Comparison of ENCODE assay signal across 23 mouse cellular contexts in genomic region chr2:9970178-9970577, GRCm38 (mm10).
DNase-seq lines count a peak whose midpoint lies in the region; ATAC-seq and TF ChIP-seq lines count a peak whose summit lies in the region.
"Had no signal": no experiment of that assay in that cellular context is flagged by ENCODE, and none has a peak within 500 bp of the region (broad histone marks: within the 10 kb centered on the region; RNA-seq: fewer than 3 reads in every experiment).

No protein-coding gene starts in this region.

- no peak overlapping the region for H3K9ac ChIP-seq in lung, embryonic 14.5 days
- no peak overlapping the region for H3K9ac ChIP-seq in heart, embryonic 12.5 days
- H3K9ac ChIP-seq: hindbrain, embryonic 14.5 days; midbrain, embryonic 12.5 days; neural tube, embryonic 12.5 days had no signal

- TF ChIP-seq CTCF in lung, embryonic 14.5 days (IDR thresholded peaks at IDR 0.05; ENCODE audit: low read depth) = no peak
- TF ChIP-seq CTCF in lung, adult 2 months (IDR thresholded peaks at IDR 0.05; ENCODE audit: insufficient read depth, low read length) = no peak

- no peak for DNase-seq in lung, embryonic 14.5 days
- DNase-seq in lung, adult 2 months = no peak
- DNase-seq in heart, postnatal 4 days = peak; percentile 38
- DNase-seq in layer of hippocampus, adult 9-10 months (ENCODE audit: low spot score) = no peak
- no peak for DNase-seq in cerebellum, postnatal 14 days
- DNase-seq: adrenal gland, postnatal 36 days; cerebellum, adult 11-12 months; kidney, adult 9 months; kidney, postnatal 36 days; lung, postnatal 10 days had no signal

- ATAC-seq in lung, embryonic 14.5 days (ENCODE audit: insufficient read depth) = 0 out of 2 replicates have a peak, but pooled peaks have one; percentile 47
- peak; percentile 54 for ATAC-seq in granulocyte monocyte progenitor cell, adult 5-6 weeks (replicated peaks; ENCODE audit: poor library complexity, severe bottlenecking)
- 0 out of 2 replicates have a peak, but pooled peaks have one; percentile 54 for ATAC-seq in heart, embryonic 12.5 days (ENCODE audit: insufficient number of reproducible peaks, low FRiP score)
- no peak for ATAC-seq in erythroid progenitor cell, adult 5-6 weeks (replicated peaks; ENCODE audit: low FRiP score, poor library complexity, severe bottlenecking)
- ATAC-seq: activated CD4-positive, CD25-positive, alpha-beta regulatory T cell, adult 4 months; CD4-positive, CD25-positive, alpha-beta regulatory T cell, adult 4 months; forebrain, embryonic 16.5 days had no signal

- H3K4me3 ChIP-seq in lung, embryonic 14.5 days (ENCODE audit: low read depth, low read length) = no peak overlapping the region
- no peak overlapping the region for H3K4me3 ChIP-seq in lung, adult 2 months (replicated peaks; ENCODE audit: extremely low read depth, low read depth, low read length)
- no peak overlapping the region for H3K4me3 ChIP-seq in heart, embryonic 12.5 days
- H3K4me3 ChIP-seq: erythroblast, embryonic 14.5 days; limb, embryonic 10.5 days; midbrain, embryonic 12.5 days; neural tube, embryonic 12.5 days had no signal

- H3K27me3 ChIP-seq in lung, embryonic 14.5 days (ENCODE audit: insufficient read depth, low read length) = no peaks in the 10 kb centered on the region
- H3K27me3 ChIP-seq in heart, embryonic 12.5 days (replicated peaks) = no peaks in the 10 kb centered on the region
- H3K27me3 ChIP-seq: midbrain, embryonic 12.5 days; neural tube, embryonic 12.5 days had no signal

- no peak overlapping the region for H3K27ac ChIP-seq in lung, embryonic 14.5 days (ENCODE audit: low read depth)
- peak overlapping the region; percentile 53; the same call in 1 of the 2 replicates for H3K27ac ChIP-seq in heart, embryonic 12.5 days (ENCODE audit: poor library complexity, severe bottlenecking)
- H3K27ac ChIP-seq: hindbrain, embryonic 14.5 days; limb, embryonic 10.5 days; midbrain, embryonic 12.5 days; neural tube, embryonic 12.5 days; stomach, postnatal 0 days had no signal

- no peaks in the 10 kb centered on the region for H3K9me3 ChIP-seq in lung, embryonic 14.5 days (ENCODE audit: low read depth, low read length)
- no peaks in the 10 kb centered on the region for H3K9me3 ChIP-seq in heart, embryonic 12.5 days (replicated peaks)
- H3K9me3 ChIP-seq: G1E; limb, embryonic 10.5 days; midbrain, embryonic 12.5 days; neural tube, embryonic 12.5 days had no signal

- H3K4me2 ChIP-seq in lung, embryonic 14.5 days = no peak overlapping the region
- H3K4me2 ChIP-seq in heart, embryonic 12.5 days = 0 out of 2 replicates have a peak overlapping the region, but pooled peaks have one; percentile 14
- H3K4me2 ChIP-seq: hindbrain, embryonic 14.5 days; midbrain, embryonic 12.5 days; neural tube, embryonic 12.5 days had no signal

- no peaks in the 10 kb centered on the region for H3K4me1 ChIP-seq in lung, embryonic 14.5 days (ENCODE audit: insufficient read depth)
- peaks cover 2% of the 10 kb centered on the region for H3K4me1 ChIP-seq in lung, adult 2 months (ENCODE audit: control insufficient read depth, insufficient read depth, low read length)
- H3K4me1 ChIP-seq in heart, embryonic 12.5 days (replicated peaks) = peaks cover 41% of the 10 kb centered on the region
- H3K4me1 ChIP-seq: midbrain, embryonic 12.5 days; neural tube, embryonic 12.5 days had no signal

- WGBS in lung, embryonic 14.5 days = 37% methylated on average over 4 of the region's 4 CpGs
- WGBS in lung, adult 2 months = 60% methylated on average over 4 of the region's 4 CpGs
- WGBS in heart, embryonic 12.5 days = 23% methylated on average over 4 of the region's 4 CpGs

- TF ChIP-seq POLR2A in lung, adult 2 months (IDR thresholded peaks at IDR 0.05; ENCODE audit: borderline replicate concordance, extremely low read depth, low read depth, low read length) = no peak

- no peaks in the 10 kb centered on the region for H3K36me3 ChIP-seq in lung, embryonic 14.5 days (ENCODE audit: insufficient read depth)
- H3K36me3 ChIP-seq in heart, embryonic 12.5 days = no peaks in the 10 kb centered on the region
- H3K36me3 ChIP-seq: limb, embryonic 10.5 days; midbrain, embryonic 12.5 days; neural tube, embryonic 12.5 days had no signal
